Mouse (Mus musculus) embryonic facial prominence, embryonic 14.5 days (tissue): ENCODE measurements around the gene Itpr3. TPM values are rescaled to one million over a fixed set of nuclear protein-coding genes. Genes with fewer than 3 reads are reported as not detected.

ENCODE experiments used
- ATAC-seq: fragments of 200-750 bp; cut with Nextera tagmentation; 2 replicates; pipeline ENCODE4 v1.8.0; 2017; ENCODE audit warnings: low read depth, moderate number of reproducible peaks, moderate TSS enrichment
- DNase-seq: peaks from one replicate; pipeline ENCODE4 v3.0.0-alpha.2; 2015; ENCODE audit warnings: low spot score
- H3K27ac ChIP-seq: fragments of 300-500 bp; sonication (generic); replicated peaks from 2 replicates; pipeline ENCODE4 v1.5.1; 2014; ENCODE audit warnings: low read depth, mild to moderate bottlenecking, low read length, moderate library complexity
- H3K27me3 ChIP-seq: fragments of 300-500 bp; sonication (generic); replicated peaks from 2 replicates; pipeline ENCODE4 v1.6.1; 2014; ENCODE audit warnings: low read length; ENCODE audit not compliant: control insufficient read depth, insufficient read depth
- H3K36me3 ChIP-seq: fragments of 300-500 bp; sonication (generic); 2 replicates; pipeline ENCODE4 v1.6.1; 2014; ENCODE audit warnings: low read length, mixed read lengths; ENCODE audit not compliant: control insufficient read depth, insufficient read depth
- H3K4me1 ChIP-seq: fragments of 300-500 bp; sonication (generic); 2 replicates; pipeline ENCODE4 v1.6.1; 2014; ENCODE audit warnings: antibody characterized with exemption, low read length; ENCODE audit not compliant: control insufficient read depth, insufficient read depth
- H3K4me2 ChIP-seq: fragments of 300-500 bp; sonication (generic); 2 replicates; pipeline ENCODE4 v1.6.1; 2014; ENCODE audit warnings: low read depth, mild to moderate bottlenecking, low read length, moderate library complexity, mixed read lengths
- H3K4me3 ChIP-seq: fragments of 300-500 bp; sonication (generic); 2 replicates; pipeline ENCODE4 v1.5.1; 2014; ENCODE audit warnings: low read depth, mild to moderate bottlenecking, low read length
- H3K9ac ChIP-seq: fragments of 300-500 bp; sonication (generic); 2 replicates; pipeline ENCODE4 v1.6.1; 2014; ENCODE audit warnings: low read depth, mild to moderate bottlenecking, low read length, moderate library complexity, mixed read lengths
- H3K9me3 ChIP-seq: fragments of 300-500 bp; sonication (generic); 2 replicates; pipeline ENCODE4 v1.6.1; 2016; ENCODE audit warnings: low read length; ENCODE audit not compliant: control insufficient read depth
- WGBS: fragments of 180-500 bp; shearing (Covaris S2); extraction: QIAGEN DNeasy Blood & Tissue Kit; methylation state at CpG from one replicate; pipeline ENCODE4 v1.1.7; 2014; 5-methylcytosine and 5-hydroxymethylcytosine counted together
- polyA plus RNA-seq: library from polyadenylated mRNA; unstranded; fragments of >200 nt; fragmentation: Nextera tagmentation; extraction: Ambion mirVana; gene quantifications from 2 replicates; pipeline ENCODE4 v1.2.1, GENCODE M21; 2014

Itpr3 gene
- polyA plus RNA-seq, 1 experiment from 2014 or later = 5.0 TPM

- Histone ChIP-seq H3K9me3 (no peaks in the 10 kb centered on the region), H3K36me3 (no peaks in the 10 kb centered on the region), H3K4me2 (no peak overlapping the region), H3K4me1 (peaks cover 9% of the 10 kb centered on the region), H3K4me3 (no peak overlapping the region), H3K9ac (no peak overlapping the region), H3K27ac (no peak overlapping the region), H3K27me3 (no peaks in the 10 kb centered on the region)
- WGBS = 50% methylated on average over 7 of the region's 7 CpGs
- ATAC-seq (0 out of 2 replicates have a peak, but pooled peaks have one; percentile 23), DNase-seq (peak; percentile 22)
Measured at GRCm38 (mm10) chr17:27139304-27139703, 82.2 kb downstream of the Itpr3 start.

- H3K27ac ChIP-seq = no peak overlapping the region
- no peak overlapping the region for H3K4me3 ChIP-seq
- no peaks in the 10 kb centered on the region for H3K9me3 ChIP-seq
- H3K4me1 ChIP-seq = peaks cover 9% of the 10 kb centered on the region
- ATAC-seq (no peak), DNase-seq (no peak)
- no peaks in the 10 kb centered on the region for H3K36me3 ChIP-seq
- WGBS = 56% methylated on average over 9 of the region's 9 CpGs
- no peak overlapping the region for H3K4me2 ChIP-seq
- no peaks in the 10 kb centered on the region for H3K27me3 ChIP-seq
- no peak overlapping the region for H3K9ac ChIP-seq
Measured at GRCm38 (mm10) chr17:27140262-27140661, 83.2 kb downstream of the Itpr3 start.

- H3K27me3 ChIP-seq = no peaks in the 10 kb centered on the region
- H3K36me3 ChIP-seq = no peaks in the 10 kb centered on the region
- ATAC-seq (peak; percentile 48; the same call in 1 of the 2 replicates), DNase-seq (peak; percentile 69)
- H3K27ac ChIP-seq = peak overlapping the region; percentile 28; the same call in 1 of the 2 replicates
- peaks cover 23% of the 10 kb centered on the region for H3K4me1 ChIP-seq
- peak overlapping the region; percentile 6; the same call in 1 of the 2 replicates for H3K9ac ChIP-seq
- no peak overlapping the region for H3K4me3 ChIP-seq
- no peaks in the 10 kb centered on the region for H3K9me3 ChIP-seq
- WGBS = 32% methylated on average over 10 of the region's 10 CpGs
- peak overlapping the region; percentile 28; the same call in 1 of the 2 replicates for H3K4me2 ChIP-seq
Measured at GRCm38 (mm10) chr17:27141971-27142450, 84.9 kb downstream of the Itpr3 start.

GRCm38 (mm10) chr17:27144152-27144551 lies 87.0 kb downstream of the Itpr3 start:
- Histone ChIP-seq H3K27ac (no peak overlapping the region), H3K27me3 (no peaks in the 10 kb centered on the region), H3K4me1 (peaks cover 29% of the 10 kb centered on the region), H3K36me3 (no peaks in the 10 kb centered on the region), H3K4me2 (no peak overlapping the region), H3K9ac (no peak overlapping the region), H3K9me3 (no peaks in the 10 kb centered on the region), H3K4me3 (no peak overlapping the region)
- DNase-seq (no peak), ATAC-seq (no peak)
- 71% methylated on average over 4 of the region's 4 CpGs for WGBS

- Histone ChIP-seq H3K9me3 (no peaks in the 10 kb centered on the region), H3K27ac (no peak overlapping the region), H3K4me2 (no peak overlapping the region), H3K4me1 (peaks cover 29% of the 10 kb centered on the region), H3K4me3 (no peak overlapping the region), H3K36me3 (no peaks in the 10 kb centered on the region), H3K9ac (no peak overlapping the region), H3K27me3 (no peaks in the 10 kb centered on the region)
- DNase-seq (peak; percentile 44), ATAC-seq (0 out of 2 replicates have a peak, but pooled peaks have one; percentile 16)
- WGBS = 11% methylated on average over 8 of the region's 8 CpGs
Measured at GRCm38 (mm10) chr17:27146323-27146923, 89.3 kb downstream of the Itpr3 start.

- ATAC-seq (no peak), DNase-seq (no peak)
- no peaks in the 10 kb centered on the region for H3K27me3 ChIP-seq
- no peak overlapping the region for H3K9ac ChIP-seq
- no peak overlapping the region for H3K4me2 ChIP-seq
- no peak overlapping the region for H3K27ac ChIP-seq
- H3K36me3 ChIP-seq = no peaks in the 10 kb centered on the region
- 63% methylated on average over 7 of the region's 7 CpGs for WGBS
- peaks cover 38% of the 10 kb centered on the region for H3K4me1 ChIP-seq
- no peaks in the 10 kb centered on the region for H3K9me3 ChIP-seq
- no peak overlapping the region for H3K4me3 ChIP-seq
Measured at GRCm38 (mm10) chr17:27150871-27151270, 93.8 kb downstream of the Itpr3 start.

- ATAC-seq = no peak
- Histone ChIP-seq H3K9me3 (no peaks in the 10 kb centered on the region), H3K4me2 (no peak overlapping the region), H3K4me1 (peaks cover 38% of the 10 kb centered on the region), H3K27ac (no peak overlapping the region), H3K9ac (no peak overlapping the region), H3K36me3 (no peaks in the 10 kb centered on the region), H3K27me3 (no peaks in the 10 kb centered on the region), H3K4me3 (no peak overlapping the region)
- WGBS = 72% methylated on average over 8 of the region's 8 CpGs
- no peak for DNase-seq
Measured at GRCm38 (mm10) chr17:27151411-27151810, 94.3 kb downstream of the Itpr3 start.

GRCm38 (mm10) chr17:27152976-27153723 lies 96.0 kb downstream of the Itpr3 start:
- Histone ChIP-seq H3K4me3 (no peak overlapping the region), H3K4me1 (peaks cover 33% of the 10 kb centered on the region), H3K4me2 (no peak overlapping the region), H3K36me3 (no peaks in the 10 kb centered on the region), H3K27ac (peak overlapping the region; percentile 34), H3K27me3 (no peaks in the 10 kb centered on the region), H3K9me3 (no peaks in the 10 kb centered on the region), H3K9ac (0 out of 2 replicates have a peak overlapping the region, but pooled peaks have one; percentile 14)
- ATAC-seq (no peak), DNase-seq (peak; percentile 40)
- WGBS = 51% methylated on average over 8 of the region's 8 CpGs
